Mouse (Mus musculus) hindbrain, embryonic 10.5 days (tissue): ENCODE measurements around the gene Tapt1. TPM values are rescaled to one million over a fixed set of nuclear protein-coding genes. Genes with fewer than 3 reads are reported as not detected.
A peak's percentile ranks its signal among the peaks of the same experiment; 100 is the strongest.

Source experiments
- DNase-seq: peaks from one replicate; pipeline ENCODE4 v3.0.0-alpha.2; 2017; ENCODE audit warnings: low spot score
- H3K27ac ChIP-seq: fragments of 300-500 bp; sonication (generic); 2 replicates; pipeline ENCODE4 v1.5.1; 2016; ENCODE audit warnings: mild to moderate bottlenecking, moderate library complexity
- H3K27me3 ChIP-seq: fragments of 300-500 bp; sonication (generic); 2 replicates; pipeline ENCODE4 v1.6.1; 2016; ENCODE audit warnings: mild to moderate bottlenecking; ENCODE audit not compliant: poor library complexity, insufficient read depth, severe bottlenecking
- H3K36me3 ChIP-seq: fragments of 300-500 bp; sonication (generic); 2 replicates; pipeline ENCODE4 v1.6.1; 2016; ENCODE audit warnings: mild to moderate bottlenecking, moderate library complexity
- H3K4me1 ChIP-seq: fragments of 300-500 bp; sonication (generic); replicated peaks from 2 replicates; pipeline ENCODE4 v1.6.1; 2016; ENCODE audit warnings: mild to moderate bottlenecking
- H3K4me3 ChIP-seq: fragments of 300-500 bp; sonication (generic); 2 replicates; pipeline ENCODE4 v1.5.1; 2016; ENCODE audit warnings: mild to moderate bottlenecking, moderate library complexity
- H3K9me3 ChIP-seq: fragments of 300-500 bp; sonication (generic); 2 replicates; pipeline ENCODE4 v1.6.1; 2016; ENCODE audit warnings: mild to moderate bottlenecking, moderate library complexity
- WGBS: fragments of 180-500 bp; shearing (Covaris S2); methylation state at CpG from one replicate; pipeline ENCODE4 v1.1.7; 2016; 5-methylcytosine and 5-hydroxymethylcytosine counted together
- polyA plus RNA-seq: library from polyadenylated mRNA; unstranded; fragments of >200 nt; fragmentation: Nextera tagmentation; extraction: Ambion mirVana; gene quantifications from 2 replicates; pipeline ENCODE4 v1.2.1, GENCODE M21; 2016

Gene Tapt1
- polyA plus RNA-seq, 1 experiment from 2014 or later = 23.1 TPM

GRCm38 (mm10) chr5:44165854-44166253, 60.6 kb downstream of the Tapt1 start:
- no peak overlapping the region for H3K27ac ChIP-seq
- peak; percentile 21 for DNase-seq
- 50% methylated on average over 2 of the region's 2 CpGs for WGBS

GRCm38 (mm10) chr5:44164233-44164776, 62.1 kb downstream of the Tapt1 start:
- H3K9me3 ChIP-seq = no peaks in the 10 kb centered on the region
- H3K36me3 ChIP-seq = no peaks in the 10 kb centered on the region
- 54% methylated on average over 7 of the region's 7 CpGs for WGBS
- H3K4me3 ChIP-seq = no peak overlapping the region
- peaks cover 6% of the 10 kb centered on the region; the same call in 1 of the 2 replicates for H3K4me1 ChIP-seq
- no peak overlapping the region for H3K27ac ChIP-seq
- no peak for DNase-seq
- no peaks in the 10 kb centered on the region for H3K27me3 ChIP-seq

More at GRCm38 (mm10) chr5:44165854-44166253, 60.6 kb downstream of the Tapt1 start:
- Histone ChIP-seq H3K4me3 (no peak overlapping the region), H3K27me3 (no peaks in the 10 kb centered on the region), H3K36me3 (no peaks in the 10 kb centered on the region), H3K4me1 (peaks cover 6% of the 10 kb centered on the region; the same call in 1 of the 2 replicates), H3K9me3 (no peaks in the 10 kb centered on the region)

GRCm38 (mm10) chr5:44163318-44163717, 63.1 kb downstream of the Tapt1 start:
- DNase-seq = no peak
- WGBS = 97% methylated on average over 3 of the region's 3 CpGs
- Histone ChIP-seq H3K27me3 (no peaks in the 10 kb centered on the region), H3K36me3 (no peaks in the 10 kb centered on the region), H3K9me3 (no peaks in the 10 kb centered on the region), H3K4me1 (peaks cover 6% of the 10 kb centered on the region; the same call in 1 of the 2 replicates), H3K4me3 (no peak overlapping the region), H3K27ac (no peak overlapping the region)

- H3K36me3 ChIP-seq = no peaks in the 10 kb centered on the region
- H3K27ac ChIP-seq = no peak overlapping the region
- no peaks in the 10 kb centered on the region for H3K27me3 ChIP-seq
- no peak for DNase-seq
- whole genome bisulfite sequencing = 87% methylated on average over 7 of the region's 7 CpGs
- no peaks in the 10 kb centered on the region for H3K9me3 ChIP-seq
- peaks cover 6% of the 10 kb centered on the region; the same call in 1 of the 2 replicates for H3K4me1 ChIP-seq
- no peak overlapping the region for H3K4me3 ChIP-seq
Measured at GRCm38 (mm10) chr5:44162786-44163185, 63.6 kb downstream of the Tapt1 start.

GRCm38 (mm10) chr5:44159679-44160438, 66.6 kb downstream of the Tapt1 start:
- DNase-seq = no peak
- Histone ChIP-seq H3K27ac (no peak overlapping the region), H3K36me3 (no peaks in the 10 kb centered on the region), H3K4me1 (peaks cover 6% of the 10 kb centered on the region; the same call in 1 of the 2 replicates), H3K4me3 (no peak overlapping the region), H3K27me3 (no peaks in the 10 kb centered on the region), H3K9me3 (no peaks in the 10 kb centered on the region)
- WGBS = 84% methylated on average over 4 of the region's 4 CpGs

GRCm38 (mm10) chr5:44159231-44159630, 67.2 kb downstream of the Tapt1 start:
- Histone ChIP-seq H3K27ac (no peak overlapping the region), H3K36me3 (no peaks in the 10 kb centered on the region), H3K4me3 (no peak overlapping the region), H3K9me3 (no peaks in the 10 kb centered on the region), H3K4me1 (peaks cover under 1% of the 10 kb centered on the region; the same call in 1 of the 2 replicates), H3K27me3 (no peaks in the 10 kb centered on the region)
- no peak for DNase-seq
- WGBS = 87% methylated on average over 2 of the region's 2 CpGs

GRCm38 (mm10) chr5:44158458-44158857, 68.0 kb downstream of the Tapt1 start:
- no peak overlapping the region for H3K27ac ChIP-seq
- no peaks in the 10 kb centered on the region for H3K27me3 ChIP-seq
- H3K4me1 ChIP-seq = no peaks in the 10 kb centered on the region
- no peaks in the 10 kb centered on the region for H3K36me3 ChIP-seq
- no peaks in the 10 kb centered on the region for H3K9me3 ChIP-seq
- DNase-seq = no peak
- H3K4me3 ChIP-seq = no peak overlapping the region
- WGBS = 86% methylated on average over 3 of the region's 3 CpGs

- no peak for DNase-seq
- H3K9me3 ChIP-seq = no peaks in the 10 kb centered on the region
- WGBS = 87% methylated on average over 6 of the region's 6 CpGs
Measured at GRCm38 (mm10) chr5:44157760-44158159, 68.7 kb downstream of the Tapt1 start.

GRCm38 (mm10) chr5:44153050-44153449, 73.4 kb downstream of the Tapt1 start:
- Histone ChIP-seq H3K27ac (no peak overlapping the region), H3K36me3 (no peaks in the 10 kb centered on the region), H3K9me3 (no peaks in the 10 kb centered on the region; the same call in 1 of the 2 replicates), H3K27me3 (no peaks in the 10 kb centered on the region), H3K4me3 (no peak overlapping the region), H3K4me1 (no peaks in the 10 kb centered on the region)
- WGBS = 75% methylated on average over 1 of the region's 1 CpGs
- DNase-seq = no peak

More at GRCm38 (mm10) chr5:44157760-44158159, 68.7 kb downstream of the Tapt1 start:
- H3K36me3 ChIP-seq = no peaks in the 10 kb centered on the region
- H3K4me1 ChIP-seq = no peaks in the 10 kb centered on the region
- no peak overlapping the region for H3K4me3 ChIP-seq
- no peak overlapping the region for H3K27ac ChIP-seq
- H3K27me3 ChIP-seq = no peaks in the 10 kb centered on the region

GRCm38 (mm10) chr5:44151327-44152051, 74.9 kb downstream of the Tapt1 start:
- no peaks in the 10 kb centered on the region; the same call in 1 of the 2 replicates for H3K9me3 ChIP-seq
- H3K4me3 ChIP-seq = no peak overlapping the region
- H3K27me3 ChIP-seq = no peaks in the 10 kb centered on the region
- H3K27ac ChIP-seq = no peak overlapping the region
- H3K4me1 ChIP-seq = no peaks in the 10 kb centered on the region
- no peaks in the 10 kb centered on the region for H3K36me3 ChIP-seq
- WGBS = 88% methylated on average over 4 of the region's 4 CpGs
- no peak for DNase-seq

- 87% methylated on average over 3 of the region's 3 CpGs for WGBS
- no peaks in the 10 kb centered on the region for H3K36me3 ChIP-seq
- H3K27ac ChIP-seq = no peak overlapping the region
- no peak overlapping the region for H3K4me3 ChIP-seq
- no peaks in the 10 kb centered on the region; the same call in 1 of the 2 replicates for H3K9me3 ChIP-seq
- peaks cover 8% of the 10 kb centered on the region; the same call in 1 of the 2 replicates for H3K4me1 ChIP-seq
- DNase-seq = no peak
- no peaks in the 10 kb centered on the region for H3K27me3 ChIP-seq
Measured at GRCm38 (mm10) chr5:44147732-44148131, 78.7 kb downstream of the Tapt1 start.

- WGBS = 91% methylated on average over 6 of the region's 6 CpGs
- no peaks in the 10 kb centered on the region for H3K36me3 ChIP-seq
- DNase-seq = no peak
- H3K4me3 ChIP-seq = no peak overlapping the region
- H3K27me3 ChIP-seq = no peaks in the 10 kb centered on the region
- H3K27ac ChIP-seq = no peak overlapping the region
- H3K9me3 ChIP-seq = no peaks in the 10 kb centered on the region; the same call in 1 of the 2 replicates
- H3K4me1 ChIP-seq = peaks cover 8% of the 10 kb centered on the region; the same call in 1 of the 2 replicates
Measured at GRCm38 (mm10) chr5:44146437-44147332, 79.7 kb downstream of the Tapt1 start.
